Mouse (Mus musculus): Measurements from ENCODE around the gene Wdr11. TPM values are rescaled to one million over a fixed set of nuclear protein-coding genes. Genes with fewer than 3 reads are reported as not detected.

The Wdr11 gene
- polyA plus RNA-seq, 1 experiment from 2014 or later = 20.3 TPM

GRCm38 (mm10) chr7:129665921-129666320 lies 74.3 kb downstream of the Wdr11 start:
- DNase-seq (ENCODE audit: low spot score) = no peak

GRCm38 (mm10) chr7:129666526-129666925 lies 74.9 kb downstream of the Wdr11 start:
- ATAC-seq = no peak

More at GRCm38 (mm10) chr7:129665921-129666320, 74.3 kb downstream of the Wdr11 start:
- H3K27ac ChIP-seq (ENCODE audit: low read length) = peak overlapping the region; percentile 57
- TF ChIP-seq CTCF (IDR thresholded peaks at IDR 0.05) (no peak), EP300 (IDR thresholded peaks at IDR 0.05) (no peak)
- H3K27me3 ChIP-seq (replicated peaks; ENCODE audit: insufficient read depth, low read length) = no peaks in the 10 kb centered on the region
- H3K4me3 ChIP-seq (ENCODE audit: low read depth, low read length) = no peak overlapping the region
- peak; percentile 53 for ATAC-seq
- no peak overlapping the region for H3K9ac ChIP-seq (replicated peaks; ENCODE audit: low read depth)
- 52% methylated on average over 6 of the region's 6 CpGs for WGBS
- no peak overlapping the region for H3K4me2 ChIP-seq (replicated peaks; ENCODE audit: low read depth, low read length)
- no peaks in the 10 kb centered on the region for H3K4me1 ChIP-seq (ENCODE audit: insufficient read depth, low read depth, low read length)
- H3K36me3 ChIP-seq (ENCODE audit: insufficient read depth, low read length) = no peaks in the 10 kb centered on the region
- no peaks in the 10 kb centered on the region for H3K9me3 ChIP-seq (ENCODE audit: low read length)

GRCm38 (mm10) chr7:129670280-129670679 lies 78.6 kb downstream of the Wdr11 start:
- Histone ChIP-seq H3K36me3 (ENCODE audit: insufficient read depth, low read length) (no peaks in the 10 kb centered on the region), H3K9me3 (ENCODE audit: low read length) (no peaks in the 10 kb centered on the region), H3K9ac (replicated peaks; ENCODE audit: low read depth) (no peak overlapping the region), H3K4me1 (ENCODE audit: insufficient read depth, low read depth, low read length) (0 out of 2 replicates have a peak, but pooled peaks cover 6% of the 10 kb centered on the region), H3K27me3 (replicated peaks; ENCODE audit: insufficient read depth, low read length) (no peaks in the 10 kb centered on the region), H3K27ac (ENCODE audit: low read length) (0 out of 2 replicates have a peak overlapping the region, but pooled peaks have one; percentile 80), H3K4me2 (replicated peaks; ENCODE audit: low read depth, low read length) (no peak overlapping the region), H3K4me3 (ENCODE audit: low read depth, low read length) (no peak overlapping the region)
- TF ChIP-seq EP300 (IDR thresholded peaks at IDR 0.05) = no peak
- no peak for TF ChIP-seq CTCF (IDR thresholded peaks at IDR 0.05)
- DNase-seq (ENCODE audit: low spot score) (peak; percentile 36), ATAC-seq (no peak)
- 30% methylated on average over 10 of the region's 10 CpGs for WGBS

More at GRCm38 (mm10) chr7:129666526-129666925, 74.9 kb downstream of the Wdr11 start:
- Histone ChIP-seq H3K4me2 (replicated peaks; ENCODE audit: low read depth, low read length) (no peak overlapping the region), H3K4me3 (ENCODE audit: low read depth, low read length) (no peak overlapping the region), H3K27ac (ENCODE audit: low read length) (peak overlapping the region; percentile 38; the same call in 1 of the 2 replicates), H3K36me3 (ENCODE audit: insufficient read depth, low read length) (no peaks in the 10 kb centered on the region), H3K9me3 (ENCODE audit: low read length) (no peaks in the 10 kb centered on the region), H3K27me3 (replicated peaks; ENCODE audit: insufficient read depth, low read length) (no peaks in the 10 kb centered on the region), H3K4me1 (ENCODE audit: insufficient read depth, low read depth, low read length) (no peaks in the 10 kb centered on the region), H3K9ac (replicated peaks; ENCODE audit: low read depth) (no peak overlapping the region)
- 39% methylated on average over 2 of the region's 2 CpGs for WGBS
- no peak for DNase-seq (ENCODE audit: low spot score)
- TF ChIP-seq CTCF (IDR thresholded peaks at IDR 0.05) (no peak), EP300 (IDR thresholded peaks at IDR 0.05) (no peak)

- TF ChIP-seq CTCF (IDR thresholded peaks at IDR 0.05) (no peak), EP300 (IDR thresholded peaks at IDR 0.05) (peak; percentile 81)
- Histone ChIP-seq H3K9me3 (ENCODE audit: low read length) (no peaks in the 10 kb centered on the region), H3K27ac (ENCODE audit: low read length) (peak overlapping the region; percentile 80), H3K36me3 (ENCODE audit: insufficient read depth, low read length) (no peaks in the 10 kb centered on the region), H3K4me1 (ENCODE audit: insufficient read depth, low read depth, low read length) (0 out of 2 replicates have a peak, but pooled peaks cover 6% of the 10 kb centered on the region), H3K4me3 (ENCODE audit: low read depth, low read length) (no peak overlapping the region), H3K4me2 (replicated peaks; ENCODE audit: low read depth, low read length) (no peak overlapping the region), H3K9ac (replicated peaks; ENCODE audit: low read depth) (no peak overlapping the region), H3K27me3 (replicated peaks; ENCODE audit: insufficient read depth, low read length) (no peaks in the 10 kb centered on the region)
- WGBS = 47% methylated on average over 18 of the region's 18 CpGs
- ATAC-seq (peak; percentile 88), DNase-seq (ENCODE audit: low spot score) (peak; percentile 94)
These were observed 80.3 kb downstream of the Wdr11 start for GRCm38 (mm10) chr7:129671675-129672651.

- ATAC-seq (no peak), DNase-seq (ENCODE audit: low spot score) (no peak)
- no peaks in the 10 kb centered on the region for H3K9me3 ChIP-seq (ENCODE audit: low read length)
- H3K36me3 ChIP-seq (ENCODE audit: insufficient read depth, low read length) = no peaks in the 10 kb centered on the region
- H3K9ac ChIP-seq (replicated peaks; ENCODE audit: low read depth) = no peak overlapping the region
- no peaks in the 10 kb centered on the region for H3K27me3 ChIP-seq (replicated peaks; ENCODE audit: insufficient read depth, low read length)
- 74% methylated on average over 9 of the region's 9 CpGs for WGBS
- 0 out of 2 replicates have a peak, but pooled peaks cover 6% of the 10 kb centered on the region for H3K4me1 ChIP-seq (ENCODE audit: insufficient read depth, low read depth, low read length)
- no peak overlapping the region for H3K4me3 ChIP-seq (ENCODE audit: low read depth, low read length)
- no peak overlapping the region for H3K4me2 ChIP-seq (replicated peaks; ENCODE audit: low read depth, low read length)
- 0 out of 2 replicates have a peak overlapping the region, but pooled peaks have one; percentile 9 for H3K27ac ChIP-seq (ENCODE audit: low read length)
- TF ChIP-seq EP300 (IDR thresholded peaks at IDR 0.05) = no peak
- TF ChIP-seq CTCF (IDR thresholded peaks at IDR 0.05) = no peak
These were observed 82.1 kb downstream of the Wdr11 start for GRCm38 (mm10) chr7:129673776-129674175.

- Histone ChIP-seq H3K9ac (replicated peaks; ENCODE audit: low read depth) (no peak overlapping the region), H3K27ac (ENCODE audit: low read length) (0 out of 2 replicates have a peak overlapping the region, but pooled peaks have one; percentile 9), H3K36me3 (ENCODE audit: insufficient read depth, low read length) (no peaks in the 10 kb centered on the region), H3K4me3 (ENCODE audit: low read depth, low read length) (no peak overlapping the region), H3K4me1 (ENCODE audit: insufficient read depth, low read depth, low read length) (0 out of 2 replicates have a peak, but pooled peaks cover 6% of the 10 kb centered on the region), H3K4me2 (replicated peaks; ENCODE audit: low read depth, low read length) (no peak overlapping the region), H3K9me3 (ENCODE audit: low read length) (no peaks in the 10 kb centered on the region), H3K27me3 (replicated peaks; ENCODE audit: insufficient read depth, low read length) (no peaks in the 10 kb centered on the region)
- ATAC-seq (no peak), DNase-seq (ENCODE audit: low spot score) (peak; percentile 61)
- TF ChIP-seq EP300 (IDR thresholded peaks at IDR 0.05) = 0 out of 2 replicates have a peak, but pooled peaks have one; percentile 25
- TF ChIP-seq CTCF (IDR thresholded peaks at IDR 0.05) = no peak
- 48% methylated on average over 4 of the region's 4 CpGs for WGBS
These were observed 82.9 kb downstream of the Wdr11 start for GRCm38 (mm10) chr7:129674558-129674957.
